Comparison of ENCODE assay signal across 12 mouse cellular contexts in genomic region chr12:41911626-41912025, GRCm38 (mm10).
"Had no signal": no experiment of that assay in that cellular context is flagged by ENCODE, and none has a peak within 500 bp of the region (broad histone marks: within the 10 kb centered on the region; RNA-seq: fewer than 3 reads in every experiment).

No protein-coding gene starts in this region.

- ATAC-seq: liver, postnatal 0 days; lung, postnatal 0 days; midbrain, embryonic 13.5 days; midbrain, embryonic 15.5 days had no signal

- DNase-seq: liver, postnatal 0 days; lung, adult 2 months; lung, postnatal 14 days; lung, postnatal 36 days; retina, postnatal 1 day; right cerebral cortex, adult 18-20 months; thymus, adult 2 months; thymus, postnatal 25 days; thymus, postnatal 4 days had no signal
